Mouse (Mus musculus) neural tube, embryonic 11.5 days (tissue): ENCODE measurements around the gene Syt17. TPM values are rescaled to one million over a fixed set of nuclear protein-coding genes. Genes with fewer than 3 reads are reported as not detected.

Experiments used
- ATAC-seq: fragments of 200-750 bp; cut with Nextera tagmentation; 2 replicates; pipeline ENCODE4 v1.8.0; 2017; ENCODE audit warnings: moderate number of reproducible peaks, mild to moderate bottlenecking, moderate TSS enrichment, moderate library complexity; ENCODE audit not compliant: insufficient read depth, low FRiP score, low TSS enrichment
- DNase-seq: peaks from one replicate; pipeline ENCODE4 v3.0.0-alpha.2; 2015; ENCODE audit warnings: low spot score
- H3K27ac ChIP-seq: fragments of 300-500 bp; sonication (generic); 2 replicates; pipeline ENCODE4 v1.5.1; 2014; ENCODE audit warnings: low read depth, mild to moderate bottlenecking, low read length
- H3K27me3 ChIP-seq: fragments of 300-500 bp; sonication (generic); 2 replicates; pipeline ENCODE4 v1.6.1; 2014; ENCODE audit warnings: mild to moderate bottlenecking, low read length, mixed read lengths; ENCODE audit not compliant: control insufficient read depth, insufficient read depth
- H3K36me3 ChIP-seq: fragments of 300-500 bp; sonication (generic); 2 replicates; pipeline ENCODE4 v1.6.1; 2014; ENCODE audit warnings: mild to moderate bottlenecking, low read length, moderate library complexity, mixed read lengths; ENCODE audit not compliant: control insufficient read depth, insufficient read depth
- H3K4me1 ChIP-seq: fragments of 300-500 bp; sonication (generic); 2 replicates; pipeline ENCODE4 v1.6.1; 2014; ENCODE audit warnings: low read length, mixed read lengths; ENCODE audit not compliant: control insufficient read depth, insufficient read depth
- H3K4me2 ChIP-seq: fragments of 300-500 bp; sonication (generic); 2 replicates; pipeline ENCODE4 v1.6.1; 2014; ENCODE audit warnings: low read depth, mild to moderate bottlenecking, moderate library complexity
- H3K4me3 ChIP-seq: fragments of 300-500 bp; sonication (generic); 2 replicates; pipeline ENCODE4 v1.5.1; 2014; ENCODE audit warnings: low read depth, low read length
- H3K9ac ChIP-seq: fragments of 300-500 bp; sonication (generic); 2 replicates; pipeline ENCODE4 v1.6.1; 2014; ENCODE audit warnings: mild to moderate bottlenecking, low read length
- H3K9me3 ChIP-seq: fragments of 300-500 bp; sonication (generic); 2 replicates; pipeline ENCODE4 v1.6.1; 2016; ENCODE audit warnings: low read length; ENCODE audit not compliant: control insufficient read depth
- WGBS: fragments of 180-500 bp; shearing (Covaris S2); extraction: QIAGEN DNeasy Blood & Tissue Kit; methylation state at CpG from one replicate; pipeline ENCODE4 v1.1.7; 2014; 5-methylcytosine and 5-hydroxymethylcytosine counted together
- polyA plus RNA-seq: library from polyadenylated mRNA; unstranded; fragments of >200 nt; fragmentation: Nextera tagmentation; extraction: Ambion mirVana; gene quantifications from 2 replicates; pipeline ENCODE4 v1.2.1, GENCODE M21; 2014

Syt17 gene
- polyA plus RNA-seq, 1 experiment from 2014 or later: 7.8 TPM

DNA sequence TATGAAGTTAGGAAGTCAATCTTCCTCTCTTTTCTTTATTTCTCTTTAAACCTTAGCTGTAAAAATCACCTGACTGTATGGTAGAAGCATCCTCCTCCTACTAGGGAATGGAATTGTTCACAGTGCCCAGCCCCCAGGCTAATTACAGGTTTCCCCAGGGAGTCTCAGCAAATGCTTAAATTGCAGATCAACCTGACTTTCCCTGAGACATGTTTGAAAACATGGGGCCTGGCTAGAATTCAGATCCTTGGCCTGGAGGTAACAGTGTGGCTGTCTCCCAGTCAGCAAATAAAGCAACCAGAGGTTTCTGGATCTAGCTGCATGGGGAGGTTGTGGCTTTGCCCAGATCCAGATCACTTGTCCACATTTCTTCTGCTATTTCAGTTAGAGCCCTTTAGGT, 42.8 kb downstream of the Syt17 start:
- Histone ChIP-seq H3K27me3 (no peaks in the 10 kb centered on the region), H3K4me2 (no peak overlapping the region), H3K9ac (no peak overlapping the region), H3K27ac (no peak overlapping the region), H3K4me3 (no peak overlapping the region), H3K9me3 (no peaks in the 10 kb centered on the region), H3K36me3 (no peaks in the 10 kb centered on the region), H3K4me1 (no peaks in the 10 kb centered on the region)
- no peak for DNase-seq
- no peak for ATAC-seq

DNA sequence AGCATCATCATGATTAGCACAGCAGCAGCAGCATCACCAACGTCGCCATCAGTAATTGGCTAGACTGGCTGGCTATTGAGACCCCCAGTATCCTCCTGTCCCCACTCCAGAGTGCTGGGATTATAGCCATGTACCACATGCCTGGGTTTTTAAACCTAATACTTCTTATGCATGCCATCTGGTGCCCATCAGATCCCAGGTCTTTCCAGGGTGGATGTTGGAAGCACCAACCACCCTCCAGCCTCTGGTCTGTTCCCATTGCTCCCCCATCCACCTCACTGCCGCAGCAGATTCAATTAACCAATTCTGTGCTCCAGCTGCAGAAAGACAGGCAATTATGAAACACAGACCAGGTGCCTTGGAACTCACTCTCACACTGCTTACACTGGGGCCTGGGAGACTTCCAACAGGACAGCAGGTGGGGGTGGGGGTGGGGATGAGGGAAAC, 45.4 kb downstream of the Syt17 start:
- no peaks in the 10 kb centered on the region for H3K9me3 ChIP-seq
- no peak overlapping the region for H3K27ac ChIP-seq
- H3K36me3 ChIP-seq: no peaks in the 10 kb centered on the region
- 76% methylated on average over 3 of the region's 3 CpGs for WGBS
- no peak overlapping the region for H3K4me3 ChIP-seq
- H3K9ac ChIP-seq: no peak overlapping the region
- ATAC-seq (no peak), DNase-seq (no peak)
- H3K4me2 ChIP-seq: no peak overlapping the region
- H3K27me3 ChIP-seq: no peaks in the 10 kb centered on the region
- H3K4me1 ChIP-seq: no peaks in the 10 kb centered on the region

DNA sequence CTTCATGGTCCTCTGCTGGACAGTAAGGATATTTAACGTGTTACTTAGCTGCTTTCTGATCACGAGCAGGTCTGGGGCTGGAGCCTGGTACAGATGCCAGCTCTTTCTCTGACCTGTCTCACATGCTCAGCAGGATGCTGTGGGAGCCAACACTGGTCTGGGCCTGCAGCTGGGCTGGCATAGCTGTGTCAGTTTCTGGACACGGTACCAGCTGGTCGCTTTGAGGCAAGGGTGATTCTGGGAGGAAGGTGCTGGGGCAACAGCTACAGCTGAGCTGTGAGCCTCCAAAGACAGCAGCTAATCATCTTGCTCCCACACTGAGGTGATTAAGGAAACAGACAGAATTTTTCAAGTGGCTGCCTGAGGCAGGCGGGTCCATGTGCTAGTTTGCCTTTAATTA, 46.1 kb downstream of the Syt17 start:
- H3K9me3 ChIP-seq: no peaks in the 10 kb centered on the region
- 79% methylated on average over 5 of the region's 5 CpGs for WGBS
- no peak overlapping the region for H3K27ac ChIP-seq
- H3K4me2 ChIP-seq: no peak overlapping the region
- DNase-seq: no peak
- no peaks in the 10 kb centered on the region for H3K27me3 ChIP-seq
- no peak overlapping the region for H3K9ac ChIP-seq
- no peak overlapping the region for H3K4me3 ChIP-seq
- H3K4me1 ChIP-seq: no peaks in the 10 kb centered on the region
- ATAC-seq: no peak
- H3K36me3 ChIP-seq: no peaks in the 10 kb centered on the region

DNA sequence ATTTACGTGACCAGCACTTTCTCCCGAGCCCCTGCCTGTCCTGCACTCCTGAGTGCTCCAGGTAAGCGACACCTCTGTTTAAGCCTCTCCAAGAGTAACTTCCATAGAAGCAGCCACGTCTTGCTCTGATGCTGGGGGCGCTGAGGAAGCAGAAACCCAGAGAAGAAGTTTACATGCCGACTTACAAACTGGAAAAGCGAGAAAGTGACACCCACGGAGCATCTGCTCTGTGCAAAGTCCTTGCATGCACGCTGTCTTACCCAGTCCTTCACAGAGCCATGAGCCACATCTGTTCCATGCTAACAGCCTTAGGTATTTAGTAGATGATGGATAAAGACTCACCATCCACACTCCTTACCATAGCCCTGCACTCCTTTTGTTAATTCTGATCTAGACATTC, 48.3 kb downstream of the Syt17 start:
- no peaks in the 10 kb centered on the region for H3K4me1 ChIP-seq
- no peak overlapping the region for H3K4me3 ChIP-seq
- no peak overlapping the region for H3K4me2 ChIP-seq
- DNase-seq (no peak), ATAC-seq (no peak)
- no peaks in the 10 kb centered on the region for H3K9me3 ChIP-seq
- H3K27me3 ChIP-seq: no peaks in the 10 kb centered on the region
- WGBS: 88% methylated on average over 9 of the region's 9 CpGs
- no peak overlapping the region for H3K9ac ChIP-seq
- H3K36me3 ChIP-seq: no peaks in the 10 kb centered on the region
- no peak overlapping the region for H3K27ac ChIP-seq

DNA sequence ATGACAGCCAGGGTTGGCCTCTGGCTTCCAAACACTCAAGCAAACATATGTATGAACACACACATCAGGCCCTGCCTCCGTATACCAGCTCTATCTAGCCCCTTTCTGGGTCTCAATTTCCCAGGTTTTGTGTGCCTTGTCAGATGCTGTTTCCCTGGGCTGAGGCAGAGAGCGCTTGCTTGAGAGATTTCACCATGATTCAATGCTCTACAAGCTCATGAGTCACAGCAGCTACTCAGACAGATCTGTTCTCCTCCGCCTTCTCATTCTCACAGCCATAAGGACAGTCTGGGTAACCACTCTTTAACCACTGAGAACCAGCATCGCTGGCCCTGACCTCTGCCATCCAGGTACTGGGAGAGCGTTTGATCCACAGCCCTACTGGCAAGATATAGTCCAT, 57.3 kb downstream of the Syt17 start:
- no peaks in the 10 kb centered on the region for H3K36me3 ChIP-seq
- no peaks in the 10 kb centered on the region for H3K4me1 ChIP-seq
- H3K27ac ChIP-seq: no peak overlapping the region
- no peak overlapping the region for H3K4me3 ChIP-seq
- ATAC-seq (no peak), DNase-seq (no peak)
- H3K9me3 ChIP-seq: no peaks in the 10 kb centered on the region
- H3K4me2 ChIP-seq: no peak overlapping the region
- H3K27me3 ChIP-seq: no peaks in the 10 kb centered on the region
- no peak overlapping the region for H3K9ac ChIP-seq
- 86% methylated on average over 5 of the region's 5 CpGs for WGBS

DNA sequence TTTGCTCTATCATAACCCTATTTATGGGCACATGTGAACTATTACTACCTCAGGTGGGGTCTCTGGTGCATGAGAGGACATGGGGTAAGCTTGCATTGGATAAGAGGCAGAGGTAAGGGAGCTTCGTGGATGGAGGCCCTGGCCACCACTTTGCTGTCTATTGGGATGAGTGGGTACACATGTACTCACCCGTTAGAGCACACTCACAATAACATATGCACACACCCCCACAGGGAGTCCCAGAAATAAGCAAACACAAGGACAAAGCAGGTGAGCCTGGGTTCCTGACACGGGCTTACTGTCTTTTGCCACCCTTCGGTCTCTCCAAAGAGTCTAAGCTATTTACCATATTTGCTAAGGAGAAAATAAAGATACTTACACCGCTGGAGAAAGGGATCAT, 67.0 kb downstream of the Syt17 start:
- H3K9ac ChIP-seq: no peak overlapping the region

DNA sequence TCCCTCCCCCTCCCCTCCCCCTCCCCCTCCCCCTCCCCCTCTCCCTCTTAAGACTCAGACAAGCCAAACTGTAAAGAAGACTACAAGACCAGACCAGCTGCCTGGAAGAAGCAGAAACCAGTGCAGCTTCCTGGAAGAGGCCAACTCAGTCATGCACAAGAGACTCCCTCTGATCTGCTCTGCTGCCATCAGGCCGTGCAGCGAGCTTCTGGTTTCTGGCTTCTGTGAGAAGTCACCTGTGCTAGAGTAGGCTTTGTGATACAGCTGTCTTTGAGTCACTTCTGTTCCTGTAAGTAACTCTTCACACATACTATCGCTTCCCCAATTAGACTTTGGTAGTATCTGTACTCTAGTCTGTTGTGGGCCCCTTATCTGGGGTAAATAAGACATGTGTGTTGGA, 68.0 kb downstream of the Syt17 start:
- no peak for ATAC-seq
- no peak overlapping the region for H3K27ac ChIP-seq
- no peak overlapping the region for H3K4me3 ChIP-seq
- no peak overlapping the region for H3K9ac ChIP-seq
- no peaks in the 10 kb centered on the region for H3K27me3 ChIP-seq
- WGBS: 89% methylated on average over 3 of the region's 3 CpGs
- no peak overlapping the region for H3K4me2 ChIP-seq
- no peak for DNase-seq
- no peaks in the 10 kb centered on the region for H3K36me3 ChIP-seq
- no peaks in the 10 kb centered on the region for H3K9me3 ChIP-seq
- no peaks in the 10 kb centered on the region for H3K4me1 ChIP-seq

More for the DNA sequence above, 67.0 kb downstream of the Syt17 start:
- Histone ChIP-seq H3K27me3 (no peaks in the 10 kb centered on the region), H3K9me3 (no peaks in the 10 kb centered on the region), H3K4me3 (no peak overlapping the region), H3K4me1 (no peaks in the 10 kb centered on the region), H3K4me2 (no peak overlapping the region), H3K27ac (no peak overlapping the region), H3K36me3 (no peaks in the 10 kb centered on the region)
- 87% methylated on average over 5 of the region's 5 CpGs for WGBS
- no peak for ATAC-seq
- no peak for DNase-seq

DNA sequence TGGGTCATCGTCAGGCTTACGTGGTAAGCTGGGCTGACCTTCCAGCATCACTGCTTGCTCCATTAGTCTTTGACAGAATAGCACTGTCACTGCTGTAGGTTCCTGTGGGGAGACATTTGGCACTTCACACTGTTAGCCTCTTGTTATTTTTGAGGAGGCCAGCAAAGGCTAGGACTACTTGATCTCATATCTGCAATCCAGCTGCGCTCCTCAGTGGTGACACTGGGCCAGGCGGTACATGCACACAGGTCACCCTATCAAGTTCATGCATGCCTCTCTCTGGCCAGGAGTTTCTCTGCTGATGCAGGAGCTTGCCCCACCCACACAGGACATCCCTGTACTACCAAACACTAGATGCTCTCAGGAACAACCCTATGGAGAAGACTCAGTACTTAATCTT, 71.4 kb downstream of the Syt17 start:
- no peaks in the 10 kb centered on the region for H3K9me3 ChIP-seq
- ATAC-seq (no peak), DNase-seq (no peak)
- no peak overlapping the region for H3K9ac ChIP-seq
- no peaks in the 10 kb centered on the region for H3K36me3 ChIP-seq
- no peak overlapping the region for H3K4me3 ChIP-seq
- H3K4me1 ChIP-seq: no peaks in the 10 kb centered on the region
- no peaks in the 10 kb centered on the region for H3K27me3 ChIP-seq
- WGBS: 95% methylated on average over 4 of the region's 4 CpGs
- H3K4me2 ChIP-seq: no peak overlapping the region
- no peak overlapping the region for H3K27ac ChIP-seq

DNA sequence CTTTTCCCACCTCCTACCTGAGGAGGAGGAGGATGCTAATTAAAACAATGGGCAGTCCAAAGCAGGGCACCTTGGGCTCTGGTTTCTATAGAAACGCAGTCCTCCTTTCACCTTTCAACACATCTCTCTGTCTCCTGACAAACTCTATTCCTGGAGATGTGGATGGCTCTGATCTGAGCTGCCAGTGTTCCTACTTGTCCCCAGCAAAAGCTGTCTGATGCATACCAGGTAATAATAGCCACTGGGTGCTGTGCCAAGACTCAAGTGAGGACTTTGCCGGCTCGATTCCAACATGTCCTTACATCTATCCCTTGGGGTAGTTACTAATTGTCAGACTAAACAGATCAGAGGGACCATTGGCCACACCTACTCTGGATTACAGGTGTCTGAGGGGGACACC, 72.7 kb downstream of the Syt17 start:
- Histone ChIP-seq H3K9ac (no peak overlapping the region), H3K9me3 (no peaks in the 10 kb centered on the region), H3K4me3 (no peak overlapping the region), H3K27ac (no peak overlapping the region), H3K4me2 (no peak overlapping the region), H3K36me3 (no peaks in the 10 kb centered on the region), H3K27me3 (no peaks in the 10 kb centered on the region), H3K4me1 (no peaks in the 10 kb centered on the region)
- DNase-seq (no peak), ATAC-seq (no peak)
- WGBS: 95% methylated on average over 3 of the region's 3 CpGs
